Mouse (Mus musculus) MN1 (cell line): ENCODE data around the gene Foxa2.

Source experiments
- DNase-seq: peaks from one replicate; pipeline ENCODE4 v3.0.0-alpha.2; 2016; ENCODE audit warnings: low spot score

Gene Foxa2

DNA sequence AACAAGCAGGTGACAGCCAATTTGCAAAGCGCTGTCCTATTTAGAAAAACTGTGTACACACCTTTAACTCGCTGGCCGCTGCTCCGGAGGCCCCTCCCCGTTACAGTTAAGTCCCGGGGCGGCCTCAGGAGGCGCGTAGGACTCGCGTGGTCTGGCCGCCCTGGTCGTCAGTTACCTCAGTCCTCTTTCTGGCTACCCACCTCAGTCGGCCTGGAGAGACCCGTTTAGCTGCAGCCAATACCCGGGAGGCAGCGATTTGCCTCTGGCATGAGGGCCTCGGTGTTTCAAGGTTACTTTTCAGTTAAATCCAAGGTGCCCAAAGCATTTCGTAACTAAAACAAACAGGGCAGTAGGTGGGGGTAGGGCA is at the start of gene Foxa2:
TSS of gene Foxa2 (minus strand) at position 171 of the 367 bp plus-strand sequence.
- no peak for DNase-seq

DNA sequence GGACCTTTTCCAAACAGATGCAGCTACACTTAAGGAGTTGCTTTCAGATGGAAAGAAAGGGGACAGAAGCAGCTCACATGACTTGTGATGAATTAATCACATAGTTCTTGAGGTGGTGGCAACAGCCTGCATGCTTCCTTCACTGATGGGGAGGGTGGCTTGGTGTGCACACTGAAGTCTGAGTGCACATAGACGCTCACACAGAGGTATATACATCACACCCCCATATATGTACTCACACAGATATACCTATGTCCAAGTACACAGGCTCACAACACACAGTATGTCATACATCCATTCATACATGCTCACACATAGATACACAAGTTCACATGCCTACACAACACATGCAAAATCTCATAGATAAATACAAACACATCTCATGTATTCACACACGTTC is 45.3 kb upstream of the Foxa2 start:
- DNase-seq: no peak

DNA sequence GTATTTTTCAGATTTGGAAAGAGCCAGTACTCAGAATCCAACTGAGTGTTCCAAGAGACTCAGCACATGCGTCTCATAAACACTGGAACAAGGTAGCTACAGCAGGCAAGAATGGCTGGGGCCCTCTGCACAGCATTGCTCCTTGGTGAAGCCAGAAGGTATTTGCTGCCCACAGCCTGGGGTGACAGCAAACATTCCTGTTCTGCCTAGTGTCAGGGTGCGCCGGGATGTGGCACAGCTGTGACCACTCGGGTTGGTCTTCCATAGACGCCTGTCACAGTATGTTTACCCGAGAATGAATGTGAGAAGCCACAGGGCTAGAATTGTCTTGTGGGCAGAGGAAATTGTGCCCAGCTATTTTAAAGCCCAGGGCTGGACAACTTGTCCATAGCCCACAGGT is 44.9 kb upstream of the Foxa2 start:
- DNase-seq: no peak

DNA sequence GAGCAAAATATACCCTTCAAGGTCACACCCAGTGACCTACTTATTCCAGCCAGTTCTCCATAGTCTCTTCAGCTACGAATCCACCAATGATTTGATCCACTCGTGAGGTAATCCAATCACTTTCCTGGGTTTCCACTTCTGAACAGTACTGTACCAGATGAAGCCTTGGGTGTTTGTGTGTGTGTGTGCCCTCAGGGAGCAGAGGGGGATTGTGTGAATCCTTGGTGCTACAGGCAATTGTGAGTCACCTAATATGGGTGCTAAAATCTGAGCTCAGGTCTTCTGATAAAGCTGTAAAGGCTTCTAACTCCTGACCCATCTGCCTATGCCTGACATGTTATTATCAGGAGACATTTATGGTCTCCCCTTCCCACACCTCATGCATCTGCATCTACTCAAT is 43.3 kb upstream of the Foxa2 start:
- no peak for DNase-seq

DNA sequence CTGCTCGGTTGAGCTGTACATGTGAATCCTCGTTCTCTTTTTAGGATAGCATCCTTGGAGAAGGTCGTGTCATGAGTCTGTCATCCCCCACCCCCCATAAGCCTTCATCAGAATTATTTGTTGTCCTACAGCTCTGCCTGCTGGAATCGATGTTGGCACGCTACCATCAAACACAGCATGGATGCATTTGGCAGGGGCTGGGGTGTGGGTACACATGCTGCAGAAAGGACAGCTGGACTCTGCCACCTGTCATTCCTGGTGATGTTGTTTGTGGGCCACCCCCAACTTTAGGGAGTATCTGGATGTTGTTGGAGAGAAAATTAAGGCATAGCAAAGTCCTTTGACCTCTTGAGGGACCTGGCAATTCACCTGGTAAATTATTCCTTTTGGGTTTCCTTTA is 38.8 kb upstream of the Foxa2 start:
- no peak for DNase-seq

DNA sequence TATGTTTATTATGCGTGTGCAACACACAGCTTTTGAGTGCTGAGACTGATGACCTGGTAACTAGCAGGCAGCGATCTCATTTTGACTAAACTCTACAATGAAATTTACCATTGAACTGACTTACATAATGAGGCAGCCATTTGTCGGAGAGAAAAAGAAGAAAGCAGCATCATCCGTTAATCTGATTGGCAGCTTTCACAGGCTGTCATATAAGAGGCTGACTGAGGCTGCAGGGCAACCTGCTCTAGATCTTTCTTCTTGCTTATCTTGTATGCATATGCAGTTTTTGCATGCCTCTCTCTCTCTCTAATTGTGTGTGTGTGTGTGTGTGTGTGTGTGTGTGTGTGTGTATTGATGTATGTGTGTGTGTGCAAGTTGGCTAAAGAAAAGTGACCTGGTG is 38.4 kb upstream of the Foxa2 start:
- DNase-seq: no peak

DNA sequence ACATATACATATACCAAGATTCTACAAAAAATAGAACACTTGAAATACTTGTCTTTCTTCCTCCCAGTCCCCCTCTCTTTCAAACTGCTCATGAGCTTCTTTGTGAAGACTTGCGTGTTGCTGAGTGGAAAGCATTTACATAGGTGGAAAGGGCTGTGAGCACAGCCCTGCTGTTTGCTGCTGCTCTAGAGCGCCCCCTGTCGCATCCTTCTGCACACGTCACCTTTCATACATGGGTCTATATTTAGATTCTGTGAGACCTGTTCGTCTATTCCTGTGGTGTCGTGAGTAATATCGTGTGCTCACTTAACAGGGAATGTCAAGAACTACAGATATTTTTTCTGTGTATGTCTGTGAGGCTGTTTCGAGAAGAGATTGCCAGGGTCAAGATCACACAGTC is 35.5 kb upstream of the Foxa2 start:
- no peak for DNase-seq

DNA sequence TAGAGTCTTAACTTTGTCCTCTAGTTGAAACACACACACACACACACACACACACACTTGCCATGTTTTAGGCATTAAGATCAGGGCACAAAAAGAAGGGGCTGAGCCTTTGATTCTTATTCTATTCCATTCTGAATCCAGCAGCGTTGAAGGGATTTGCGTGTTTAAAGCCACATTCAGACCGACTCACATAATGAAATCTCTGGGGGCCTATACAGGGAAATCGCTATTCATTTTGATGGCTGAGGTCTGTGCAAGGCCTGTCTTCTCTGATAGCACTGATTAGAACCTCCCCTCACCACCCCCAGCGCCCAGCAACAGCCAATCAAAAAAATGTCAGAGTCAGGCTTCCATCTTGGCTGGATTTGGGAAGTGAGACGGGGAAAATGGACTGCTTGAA is 13.9 kb upstream of the Foxa2 start:
- DNase-seq: no peak

DNA sequence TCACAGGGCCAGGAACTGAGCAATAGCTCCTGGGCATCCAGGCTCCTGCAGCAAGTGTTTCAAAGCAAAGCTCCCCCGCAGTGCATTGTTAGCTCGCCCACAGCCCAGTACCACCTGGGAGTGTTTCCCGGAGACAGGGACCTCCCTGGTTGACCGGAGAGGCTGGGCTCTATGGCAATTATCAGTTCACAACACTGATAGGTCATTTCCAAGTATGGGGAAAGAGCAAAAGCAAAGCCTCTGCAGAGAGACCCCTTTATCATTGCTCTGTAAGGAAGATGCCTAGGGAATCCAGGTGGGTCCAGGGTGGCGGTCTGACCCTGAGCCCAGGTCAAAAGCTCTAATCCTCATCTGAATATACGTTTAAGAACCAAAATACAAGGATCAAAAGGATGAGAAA is 6.6 kb upstream of the Foxa2 start:
- no peak for DNase-seq

DNA sequence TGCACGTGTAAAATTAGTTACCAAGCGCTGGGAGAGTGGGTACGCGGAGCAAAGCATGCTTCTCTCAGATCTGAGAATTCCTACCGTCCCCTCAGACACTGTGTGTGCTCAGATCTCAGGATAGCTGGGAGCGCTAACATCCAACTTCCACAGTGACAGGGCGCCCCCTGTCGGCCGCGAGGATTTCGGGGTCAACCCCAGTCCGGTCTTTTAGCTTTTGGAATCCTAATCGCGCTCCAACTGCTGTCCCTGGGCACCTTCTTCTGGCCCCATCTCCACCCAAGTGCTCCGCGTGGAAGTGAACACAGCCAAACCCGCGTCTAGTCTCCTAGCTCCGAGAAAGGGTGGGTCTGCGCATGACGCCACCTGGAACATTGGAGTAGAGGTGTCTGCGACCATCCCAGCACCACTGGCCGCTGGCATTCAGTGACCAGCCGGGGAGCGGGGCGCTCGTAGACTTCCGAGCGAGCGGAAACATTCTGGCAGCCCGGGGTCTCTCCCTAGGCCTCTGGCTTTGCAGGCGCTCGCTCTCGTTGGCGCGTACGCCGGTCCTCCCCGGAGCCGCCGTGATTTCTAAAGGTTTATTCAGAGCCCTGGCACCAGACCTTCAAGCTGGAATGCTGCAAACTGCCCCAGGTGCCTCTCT is 1.8 kb upstream of the Foxa2 start:
- no peak for DNase-seq

DNA sequence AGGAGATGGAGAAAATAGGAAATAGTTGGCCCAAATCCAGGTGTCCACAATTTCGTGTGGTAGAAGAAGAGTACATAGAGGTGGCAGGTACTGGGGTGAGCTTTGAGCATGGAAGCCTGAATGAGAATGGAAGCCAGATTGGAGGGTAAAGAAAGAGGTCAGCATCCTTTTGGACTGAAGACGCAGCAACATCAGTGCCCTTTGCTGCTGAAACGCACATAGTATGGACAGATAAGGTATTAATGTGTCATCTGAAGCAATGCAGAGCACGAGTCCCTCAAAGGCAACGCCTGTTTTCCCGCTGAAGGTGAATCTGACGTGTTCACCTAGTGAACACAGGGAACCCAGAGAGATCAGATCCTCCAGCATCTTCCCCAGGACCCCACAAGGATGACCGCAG is 842 bp upstream of the Foxa2 start:
- no peak for DNase-seq

DNA sequence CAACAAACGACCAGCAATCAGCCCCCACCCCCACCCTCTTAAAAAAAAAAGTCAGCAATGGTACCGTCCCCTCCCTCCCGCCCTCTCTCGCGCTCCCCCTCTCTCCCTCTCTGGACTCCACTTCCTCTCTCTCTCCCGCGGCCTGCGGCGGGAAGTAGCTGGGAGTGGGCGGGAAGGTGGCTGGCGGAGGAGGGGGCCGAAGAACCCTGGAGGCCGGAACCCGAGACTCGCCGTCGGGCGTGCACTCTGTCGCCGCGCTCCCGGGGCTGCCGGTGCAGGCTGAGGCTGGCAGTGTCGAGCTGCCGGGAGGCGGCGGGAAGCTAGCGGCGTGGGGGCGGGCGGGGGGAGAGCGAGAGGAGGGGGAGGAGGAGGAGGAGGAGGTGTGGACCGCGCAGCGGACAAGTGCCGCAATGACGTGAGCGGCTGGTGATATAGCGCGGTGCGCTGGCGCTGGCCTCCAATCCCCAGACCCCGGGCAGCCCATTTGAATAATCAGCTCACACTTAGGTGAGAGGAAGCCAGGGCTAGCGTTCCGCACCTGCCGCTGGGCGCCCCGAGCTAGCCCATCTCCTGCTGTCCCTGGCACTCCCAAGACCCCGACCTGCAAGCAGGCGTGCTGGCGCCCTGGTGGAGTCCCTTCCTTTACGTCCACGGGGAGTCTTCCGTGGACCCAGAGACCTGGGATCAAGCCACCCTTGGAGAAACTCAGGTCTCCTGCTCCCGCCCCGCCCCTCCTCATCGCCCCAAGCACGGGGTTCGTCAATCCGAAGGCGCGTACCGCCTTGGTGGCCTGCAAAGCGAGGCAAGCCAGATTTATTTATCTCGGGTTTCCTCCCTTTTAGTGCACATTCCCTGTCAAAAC is 601 bp downstream of the Foxa2 start:
- no peak for DNase-seq

DNA sequence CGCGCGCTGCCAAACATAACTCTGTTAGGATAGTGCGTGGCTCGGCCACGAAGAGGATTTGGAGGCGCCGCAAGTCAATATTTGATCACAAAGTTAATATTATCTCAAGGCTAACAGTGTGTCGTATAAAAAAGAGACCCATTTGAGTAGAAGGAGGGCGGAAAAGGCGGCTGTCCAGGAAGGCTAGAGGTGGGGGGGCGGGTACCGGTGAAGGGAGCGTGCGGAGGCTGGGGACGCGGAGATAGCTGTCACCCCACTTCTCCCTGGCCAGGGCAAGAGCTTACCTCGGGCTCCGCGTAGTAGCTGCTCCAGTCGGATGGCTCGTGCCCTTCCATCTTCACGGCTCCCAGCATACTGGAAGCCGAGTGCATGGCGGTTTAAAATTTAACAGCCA is 1.2 kb downstream of the Foxa2 start:
- DNase-seq: no peak

DNA sequence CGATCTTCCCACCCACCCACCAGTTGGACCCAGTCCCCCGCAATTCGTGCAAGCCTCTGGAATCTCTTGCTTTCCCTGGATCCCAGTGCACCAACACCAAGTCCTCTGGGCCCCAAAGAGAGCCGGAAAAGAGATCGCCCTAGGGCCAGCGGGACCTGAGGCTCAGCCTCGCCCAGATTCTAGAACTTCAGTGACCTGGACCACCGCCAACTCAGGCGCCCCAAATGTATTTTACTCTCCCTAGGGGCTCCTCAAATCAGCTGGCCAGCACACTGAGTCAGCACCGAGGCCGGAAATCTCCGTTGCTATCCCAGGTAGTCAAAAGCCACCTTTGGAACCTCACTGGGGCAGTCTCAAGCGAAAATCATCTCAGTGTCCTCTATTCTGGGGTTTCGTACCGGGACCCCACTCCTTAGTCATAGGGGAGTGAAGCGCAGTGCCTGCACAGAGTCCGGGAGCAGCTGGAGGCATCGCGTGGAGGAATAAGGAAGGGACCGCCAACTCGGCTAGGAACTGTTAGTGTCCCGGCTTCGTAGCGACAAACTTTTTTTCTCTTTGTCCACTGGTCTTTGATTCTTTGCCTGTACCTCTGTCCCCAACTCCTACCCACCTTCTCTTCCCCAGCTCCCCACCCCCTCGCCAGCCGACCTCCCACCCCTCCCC is 1.8 kb downstream of the Foxa2 start:
- DNase-seq: no peak

DNA sequence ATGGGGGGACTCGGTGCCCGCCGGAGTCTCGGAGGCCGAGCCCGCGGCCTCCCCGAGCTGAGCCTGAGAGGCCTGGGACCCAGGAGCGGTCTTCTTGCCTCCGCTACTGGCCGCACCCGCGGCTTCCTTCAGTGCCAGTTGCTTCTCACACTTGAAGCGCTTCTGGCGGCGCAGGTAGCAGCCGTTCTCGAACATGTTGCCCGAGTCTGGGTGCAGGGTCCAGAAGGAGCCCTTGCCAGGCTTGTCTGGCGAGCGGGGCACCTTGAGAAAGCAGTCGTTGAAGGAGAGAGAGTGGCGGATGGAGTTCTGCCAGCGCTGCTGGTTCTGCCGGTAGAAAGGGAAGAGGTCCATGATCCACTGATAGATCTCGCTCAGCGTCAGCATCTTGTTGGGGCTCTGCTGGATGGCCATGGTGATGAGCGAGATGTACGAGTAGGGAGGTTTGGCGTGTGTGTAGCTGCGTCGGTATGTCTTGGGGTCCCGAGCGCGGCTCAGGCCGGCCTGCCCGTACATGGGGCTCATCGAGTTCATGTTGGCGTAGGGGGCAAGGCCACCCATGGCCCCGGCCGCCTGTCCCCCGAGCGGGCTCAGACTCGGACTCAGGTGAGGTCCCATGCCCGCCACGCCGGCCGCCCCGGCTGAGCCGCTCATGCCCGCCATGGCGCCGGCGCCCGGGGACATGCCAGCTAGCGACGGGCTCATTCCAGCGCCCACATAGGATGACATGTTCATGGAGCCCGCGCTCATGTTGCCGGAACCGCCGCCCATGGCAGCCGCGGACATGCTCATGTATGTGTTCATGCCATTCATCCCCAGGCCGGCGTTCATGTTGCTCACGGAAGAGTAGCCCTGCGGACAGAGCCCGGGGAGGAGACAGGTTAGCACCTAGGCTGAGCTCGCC is 2.5 kb downstream of the Foxa2 start:
- DNase-seq: no peak

DNA sequence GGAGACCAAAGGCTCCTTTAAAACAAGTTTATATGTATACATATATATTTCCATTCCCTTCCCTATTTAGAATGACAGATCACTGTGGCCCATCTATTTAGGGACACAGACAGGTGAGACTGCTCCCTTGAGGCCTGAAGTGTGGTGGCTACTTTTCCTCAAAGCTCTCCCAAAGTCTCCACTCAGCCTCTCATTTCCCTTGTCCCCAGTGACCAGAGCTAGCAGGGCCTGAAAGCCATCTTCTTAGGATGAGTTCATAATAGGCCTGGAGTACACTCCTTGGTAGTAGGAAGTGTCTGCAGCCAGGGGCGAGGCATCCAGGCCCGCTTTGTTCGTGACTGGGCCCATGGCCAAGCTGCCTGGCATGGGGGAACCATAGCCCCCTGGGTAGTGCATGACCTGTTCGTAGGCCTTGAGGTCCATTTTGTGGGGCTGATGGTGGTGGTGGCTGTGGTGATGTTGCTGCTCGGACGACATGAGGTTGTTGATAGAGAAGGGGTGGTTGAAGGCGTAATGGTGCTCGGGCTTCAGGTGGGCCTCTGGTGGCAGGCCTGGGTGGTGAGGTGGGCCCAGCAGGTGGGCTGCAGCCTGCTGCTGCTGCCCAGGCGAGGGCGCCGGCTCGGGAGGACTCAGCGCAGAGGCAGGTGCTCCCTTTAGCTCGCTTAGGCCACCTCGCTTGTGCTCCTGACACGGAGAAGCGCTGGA is 3.3 kb downstream of the Foxa2 start:
- no peak for DNase-seq

DNA sequence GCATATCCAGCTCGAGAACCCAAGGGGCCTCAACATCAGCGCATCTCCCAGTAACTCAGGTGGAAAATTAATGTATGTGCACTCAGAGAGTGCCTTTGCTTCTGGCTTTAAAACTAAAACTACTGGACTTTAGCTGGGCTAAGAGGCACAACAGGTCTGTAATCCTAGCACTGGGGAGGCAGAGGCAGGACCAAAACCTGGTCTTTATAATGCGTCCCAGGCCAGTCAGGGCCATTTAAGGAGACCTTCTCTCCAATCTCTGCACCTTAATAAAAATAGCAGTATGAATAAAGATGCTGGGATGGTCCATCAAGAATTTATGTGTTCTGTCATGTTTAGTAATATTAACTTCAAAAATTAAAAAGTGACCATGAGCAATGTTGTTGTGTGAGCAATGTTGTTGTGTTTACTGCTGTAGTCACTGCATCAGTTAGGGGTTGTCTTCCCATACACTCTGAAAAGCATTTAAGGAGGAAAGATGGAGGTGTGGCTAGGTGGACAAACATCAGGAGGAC is 4.6 kb downstream of the Foxa2 start:
- DNase-seq: no peak

DNA sequence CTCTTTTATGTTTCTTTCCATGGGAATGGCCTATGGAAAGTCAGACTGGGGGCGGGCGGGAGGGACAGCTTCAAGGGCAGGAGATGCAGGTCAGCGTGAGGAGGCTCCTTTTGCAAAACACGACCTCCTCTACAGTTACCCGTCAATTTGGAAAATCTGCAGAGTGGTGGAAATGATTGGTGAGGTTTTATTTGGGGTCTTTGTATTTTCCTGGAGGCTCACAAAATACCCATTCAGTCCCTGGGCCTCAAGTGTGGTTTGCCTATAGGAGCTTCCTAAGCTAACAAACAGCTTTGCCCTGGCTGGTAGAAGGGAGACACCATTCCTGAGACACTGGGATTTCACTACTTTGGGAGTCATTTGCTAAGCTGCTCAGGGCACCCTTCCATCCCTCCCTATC is 5.4 kb downstream of the Foxa2 start:
- DNase-seq: no peak

DNA sequence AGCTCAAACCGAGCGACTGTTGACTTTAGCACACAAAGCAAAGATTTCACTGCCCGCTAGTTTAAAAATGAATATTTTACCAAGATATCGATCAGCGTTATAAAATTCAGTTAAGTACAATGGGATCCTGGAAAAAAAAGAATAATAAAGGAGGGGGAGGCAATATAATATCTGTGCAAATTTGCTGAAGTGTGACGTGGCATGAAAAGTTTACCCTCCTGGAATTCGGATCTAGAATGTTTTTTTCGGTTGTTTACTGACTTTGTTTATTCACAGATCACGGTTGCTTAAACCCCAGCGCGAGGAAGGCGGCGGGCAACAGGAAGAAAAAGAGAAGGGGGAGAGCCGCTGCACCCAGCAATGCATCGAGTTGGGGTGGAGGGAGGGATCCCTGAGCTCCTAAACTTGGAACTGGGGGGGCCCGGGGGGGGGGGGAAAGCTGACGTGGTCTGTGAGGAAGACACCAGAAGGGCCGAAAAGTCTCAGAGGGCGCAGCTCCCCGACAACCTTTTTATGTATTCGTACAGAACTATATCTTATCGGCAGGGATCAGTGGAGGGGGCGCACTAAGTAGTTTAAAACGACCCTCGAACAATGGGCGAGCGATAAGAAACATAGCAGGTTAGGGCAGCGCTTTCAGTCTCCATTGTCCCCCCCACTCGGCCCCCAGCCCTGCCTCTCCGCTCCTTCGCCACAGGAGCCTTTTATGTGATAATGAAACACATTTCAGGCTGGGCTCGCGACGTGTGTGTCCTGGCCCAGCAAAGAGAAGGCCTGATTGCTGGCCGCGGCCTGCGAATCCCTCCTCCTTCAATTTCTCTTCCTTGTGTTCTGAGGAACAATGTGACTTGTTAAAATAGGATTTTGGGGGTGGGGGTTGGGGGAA is 6.3 kb downstream of the Foxa2 start:
- DNase-seq: no peak
